Comparison of ENCODE assay signal across 9 mouse cellular contexts in genomic region chr7:79499596-79500570, GRCm38 (mm10). TPM values are rescaled to one million over a fixed set of nuclear protein-coding genes. Genes with fewer than 3 reads are reported as not detected.
A peak's percentile ranks its signal among the peaks of the same experiment; 100 is the strongest.
DNase-seq lines count a peak whose midpoint lies in the region; ATAC-seq lines count a peak whose summit lies in the region.
"Had no signal": no experiment of that assay in that cellular context is flagged by ENCODE, and none has a peak within 500 bp of the region (broad histone marks: within the 10 kb centered on the region; RNA-seq: fewer than 3 reads in every experiment).

No protein-coding gene starts in this region.

- H3K9me3 ChIP-seq in heart, embryonic 10.5 days: no peaks in the 10 kb centered on the region
- no peaks in the 10 kb centered on the region for H3K9me3 ChIP-seq in forebrain, embryonic 12.5 days
- no peaks in the 10 kb centered on the region for H3K9me3 ChIP-seq in limb, embryonic 11.5 days (ENCODE audit: control insufficient read depth, low read length)

- peaks cover 26% of the 10 kb centered on the region for H3K4me1 ChIP-seq in heart, embryonic 10.5 days
- peaks cover 71% of the 10 kb centered on the region for H3K4me1 ChIP-seq in forebrain, embryonic 12.5 days
- peaks cover 10% of the 10 kb centered on the region for H3K4me1 ChIP-seq in limb, embryonic 11.5 days (ENCODE audit: control insufficient read depth, insufficient read depth, low read length)

- no peak overlapping the region for H3K27ac ChIP-seq in heart, embryonic 10.5 days
- H3K27ac ChIP-seq in forebrain, embryonic 12.5 days: peak overlapping the region; percentile 100
- no peak overlapping the region for H3K27ac ChIP-seq in limb, embryonic 11.5 days (replicated peaks; ENCODE audit: low read depth, low read length)

- H3K4me3 ChIP-seq in heart, embryonic 10.5 days: peak overlapping the region; percentile 36
- peak overlapping the region; percentile 95 for H3K4me3 ChIP-seq in forebrain, embryonic 12.5 days (replicated peaks)
- no peak overlapping the region for H3K4me3 ChIP-seq in limb, embryonic 11.5 days (ENCODE audit: low read depth, low read length)
- H3K4me3 ChIP-seq: erythroblast, embryonic 14.5 days had no signal

- DNase-seq in heart, embryonic 10.5 days (ENCODE audit: low spot score): no peak
- no peak for DNase-seq in heart, adult 11 months
- DNase-seq in MN1 (ENCODE audit: low spot score): peak; percentile 42
- no peak for DNase-seq in limb, embryonic 11.5 days (ENCODE audit: low spot score)
- DNase-seq in right cerebral cortex, postnatal 25 days: peak; percentile 85
- no peak for DNase-seq in gastrocnemius, adult 18-20 months (ENCODE audit: low spot score)
- no peak for DNase-seq in spleen, postnatal 36 days (ENCODE audit: low spot score in 2 of 2)

- peak overlapping the region; percentile 100 for H3K9ac ChIP-seq in forebrain, embryonic 12.5 days
- H3K9ac ChIP-seq in limb, embryonic 11.5 days (ENCODE audit: low read length): no peak overlapping the region

- peak overlapping the region; percentile 94 for H3K4me2 ChIP-seq in forebrain, embryonic 12.5 days
- H3K4me2 ChIP-seq in limb, embryonic 11.5 days (ENCODE audit: low read depth, severe bottlenecking): 0 out of 2 replicates have a peak overlapping the region, but pooled peaks have one; percentile 3

- peaks cover 100% of the 10 kb centered on the region for H3K27me3 ChIP-seq in heart, embryonic 10.5 days (ENCODE audit: insufficient read depth, poor library complexity, severe bottlenecking)
- peaks cover 53% of the 10 kb centered on the region; the same call in 1 of the 2 replicates for H3K27me3 ChIP-seq in forebrain, embryonic 12.5 days
- H3K27me3 ChIP-seq in limb, embryonic 11.5 days (ENCODE audit: control insufficient read depth, insufficient read depth, low read length): peaks cover 97% of the 10 kb centered on the region

- H3K36me3 ChIP-seq in heart, embryonic 10.5 days: no peaks in the 10 kb centered on the region
- H3K36me3 ChIP-seq in forebrain, embryonic 12.5 days (replicated peaks): peaks cover 20% of the 10 kb centered on the region
- H3K36me3 ChIP-seq in limb, embryonic 11.5 days (ENCODE audit: control insufficient read depth, insufficient read depth, low read length): no peaks in the 10 kb centered on the region

- 1% methylated on average over 72 of the region's 72 CpGs for WGBS in heart, embryonic 10.5 days
- under 1% methylated on average over 58 of the region's 72 CpGs for WGBS in forebrain, embryonic 12.5 days
- under 1% methylated on average over 66 of the region's 72 CpGs for WGBS in limb, embryonic 11.5 days

- peak; percentile 71 for ATAC-seq in forebrain, embryonic 12.5 days (ENCODE audit: low FRiP score)
- no peak; the same call in 1 of the 2 replicates for ATAC-seq in limb, embryonic 11.5 days (ENCODE audit: insufficient number of reproducible peaks, low FRiP score, low TSS enrichment, low read depth)

RNA-seq across cellular contexts. Expression of gene Polg, which starts 33.7 kb away (rescaled TPM):
- 33.2 and 43.3 TPM in 2 replicates for polyA plus RNA-seq in heart, embryonic 10.5 days (2016; fragmentation: Nextera tagmentation; extraction: Ambion mirVana)
- polyA plus RNA-seq in forebrain, embryonic 12.5 days (2016; fragmentation: Nextera tagmentation; extraction: Ambion mirVana): 41.7 and 45.1 TPM in 2 replicates
- 32.1 and 36.6 TPM in 2 replicates for polyA plus RNA-seq in limb, embryonic 11.5 days (2014; fragmentation: Nextera tagmentation; extraction: Ambion mirVana)
- 10 to 100 TPM; 30.8 to 31.4 TPM for total RNA-seq in gastrocnemius, adult 18-20 months (2021)

Comparison
In these comparisons a context has a peak if more than half of its experiments do, and no peak if none do; other contexts are left out.
1. DNase-seq: peak in MN1 (single experiment) and right cerebral cortex, postnatal 25 days (single experiment); none in heart, embryonic 10.5 days (single experiment), heart, adult 11 months (single experiment), limb, embryonic 11.5 days (single experiment), gastrocnemius, adult 18-20 months (single experiment) and spleen, postnatal 36 days (0 of 2).